ENCODE assay signal across 8 mouse cellular contexts in genomic region chr12:85176846-85177523, GRCm38 (mm10). TPM values are rescaled to one million over a fixed set of nuclear protein-coding genes. Genes with fewer than 3 reads are reported as not detected.
DNase-seq lines count a peak whose midpoint lies in the region; ATAC-seq lines count a peak whose summit lies in the region.

No protein-coding gene starts in this region.

- no peak for DNase-seq in frontal cortex, postnatal 36 days (ENCODE audit: low spot score in 2 of 2)
- peak; percentile 48 for DNase-seq in c-Kit-positive CD71-positive TER-119-positive erythroid progenitor cells, embryonic 14.5 days (ENCODE audit: low spot score)
- peak; percentile 67 for DNase-seq in kidney, postnatal 10 days
- DNase-seq in spleen, postnatal 36 days (ENCODE audit: low spot score in 2 of 2): peak; percentile 37 to 47
- no peak for DNase-seq in layer of hippocampus, postnatal 10 days (ENCODE audit: low spot score in 2 of 2)

- H3K27me3 ChIP-seq in heart, embryonic 11.5 days (ENCODE audit: control insufficient read depth, insufficient read depth, low read length): peaks cover 5% of the 10 kb centered on the region

- H3K9me3 ChIP-seq in heart, embryonic 11.5 days (replicated peaks; ENCODE audit: control insufficient read depth, low read length): no peaks in the 10 kb centered on the region

- H3K4me1 ChIP-seq in heart, embryonic 11.5 days (ENCODE audit: control insufficient read depth, insufficient read depth, low read length): peaks cover 50% of the 10 kb centered on the region

- peak overlapping the region; percentile 38 for H3K4me3 ChIP-seq in heart, embryonic 11.5 days (ENCODE audit: low read depth, low read length)

- 1% methylated on average over 30 of the region's 32 CpGs for WGBS in heart, embryonic 11.5 days (ENCODE audit: insufficient replicate concordance)

- ATAC-seq in frontal cortex, adult (ENCODE audit: low TSS enrichment): peak; percentile 67; the same call in 1 of the 2 replicates
- 0 out of 2 replicates have a peak, but pooled peaks have one; percentile 24 for ATAC-seq in heart, embryonic 11.5 days (replicated peaks; ENCODE audit: insufficient number of reproducible peaks, low FRiP score, low TSS enrichment)
- peak; percentile 79 for ATAC-seq in megakaryocyte, adult 5-6 weeks (ENCODE audit: poor library complexity, severe bottlenecking)

- H3K9ac ChIP-seq in heart, embryonic 11.5 days (ENCODE audit: low read depth, low read length): peak overlapping the region; percentile 53

- H3K27ac ChIP-seq in heart, embryonic 11.5 days (ENCODE audit: low read depth, low read length): no peak overlapping the region

- no peaks in the 10 kb centered on the region for H3K36me3 ChIP-seq in heart, embryonic 11.5 days (ENCODE audit: control insufficient read depth, insufficient read depth, low read length)

- peak overlapping the region; percentile 65 for H3K4me2 ChIP-seq in heart, embryonic 11.5 days

RNA-seq across cellular contexts. Expression of gene Pgf, which starts 0.6 kb away (rescaled TPM):
- polyA plus RNA-seq in heart, embryonic 11.5 days (2014; fragmentation: Nextera tagmentation; extraction: Ambion mirVana): 9.0 and 12.7 TPM in 2 replicates
- total RNA-seq in megakaryocyte, adult 5-6 weeks (2015): 0.14 and 0.33 TPM in 2 replicates
- 0.18 TPM in 1 of 2 replicates, not detected in the other for total RNA-seq in megakaryocyte, adult 5-6 weeks (2017)
- total RNA-seq in layer of hippocampus, postnatal 10 days (2021): 1 to 10 TPM; 5.1 to 6.0 TPM

RNA-seq across cellular contexts. Expression of gene Rps6kl1, which starts 25.9 kb away (rescaled TPM):
- polyA plus RNA-seq in heart, embryonic 11.5 days (2014; fragmentation: Nextera tagmentation; extraction: Ambion mirVana): 0.94 and 1.3 TPM in 2 replicates
- 0.04 TPM in 1 of 2 replicates, not detected in the other for total RNA-seq in megakaryocyte, adult 5-6 weeks (2015)
- total RNA-seq in megakaryocyte, adult 5-6 weeks (2017): 0.15 TPM in 1 of 2 replicates, not detected in the other
- total RNA-seq in layer of hippocampus, postnatal 10 days (2021): 10 to 100 TPM; 41.5 to 48.4 TPM

RNA-seq across cellular contexts. Expression of gene Eif2b2, which starts 42.3 kb away (rescaled TPM):
- polyA plus RNA-seq in heart, embryonic 11.5 days (2014; fragmentation: Nextera tagmentation; extraction: Ambion mirVana): 60.4 and 60.6 TPM in 2 replicates
- 26.4 and 33.8 TPM in 2 replicates for total RNA-seq in megakaryocyte, adult 5-6 weeks (2015)
- 43.8 and 68.9 TPM in 2 replicates for total RNA-seq in megakaryocyte, adult 5-6 weeks (2017)
- 10 to 100 TPM; 57.4 to 85.0 TPM for total RNA-seq in layer of hippocampus, postnatal 10 days (2021)

Comparison
In these comparisons a context has a peak if more than half of its experiments do, and no peak if none do; other contexts are left out.
1. ATAC-seq: peak in every context shown above with its lines; median percentile 79 in megakaryocyte, adult 5-6 weeks; 67 in frontal cortex, adult; 24 in heart, embryonic 11.5 days.
2. DNase-seq: peak in c-Kit-positive CD71-positive TER-119-positive erythroid progenitor cells, embryonic 14.5 days (single experiment), kidney, postnatal 10 days (single experiment) and spleen, postnatal 36 days (2 of 2); none in frontal cortex, postnatal 36 days (0 of 2) and layer of hippocampus, postnatal 10 days (0 of 2).
3. RNA of gene Pgf, which starts 0.6 kb away (total RNA-seq): 5.1 to 6.0 TPM in layer of hippocampus, postnatal 10 days; 0.14 to 0.33 TPM in megakaryocyte, adult 5-6 weeks; every median in the first group is over 4 times any median in the second.
4. RNA of gene Rps6kl1, which starts 25.9 kb away (total RNA-seq): 41.5 to 48.4 TPM in layer of hippocampus, postnatal 10 days; 0.04 to 0.15 TPM in megakaryocyte, adult 5-6 weeks; every median in the first group is over 10 times any median in the second.